In genomic region chr2:6532341-6532740, GRCm38 (mm10) we compare ENCODE assay signal across 18 mouse cellular contexts.
DNase-seq lines count a peak whose midpoint lies in the region; ATAC-seq lines count a peak whose summit lies in the region.
"Had no signal": no experiment of that assay in that cellular context is flagged by ENCODE, and none has a peak within 500 bp of the region (broad histone marks: within the 10 kb centered on the region; RNA-seq: fewer than 3 reads in every experiment).

No protein-coding gene starts in this region.

- H3K4me1 ChIP-seq in intestine, embryonic 14.5 days (replicated peaks; ENCODE audit: control insufficient read depth, insufficient read depth, low read length): no peaks in the 10 kb centered on the region
- H3K4me1 ChIP-seq in intestine, embryonic 16.5 days (ENCODE audit: control insufficient read depth, insufficient read depth, low read length): no peaks in the 10 kb centered on the region
- H3K4me1 ChIP-seq: embryonic facial prominence, embryonic 10.5 days; embryonic facial prominence, embryonic 12.5 days; forebrain, embryonic 15.5 days had no signal

- no peak overlapping the region for H3K4me3 ChIP-seq in intestine, embryonic 14.5 days (ENCODE audit: low read depth, low read length)
- H3K4me3 ChIP-seq in intestine, embryonic 16.5 days (ENCODE audit: low read length): no peak overlapping the region
- H3K4me3 ChIP-seq: embryonic facial prominence, embryonic 10.5 days; embryonic facial prominence, embryonic 12.5 days; forebrain, embryonic 13.5 days; forebrain, embryonic 15.5 days had no signal

- H3K9me3 ChIP-seq in intestine, embryonic 14.5 days (ENCODE audit: control insufficient read depth, low read length): no peaks in the 10 kb centered on the region
- no peaks in the 10 kb centered on the region for H3K9me3 ChIP-seq in intestine, embryonic 16.5 days (ENCODE audit: control insufficient read depth, low read length)
- H3K9me3 ChIP-seq: embryonic facial prominence, embryonic 10.5 days; embryonic facial prominence, embryonic 12.5 days; forebrain, embryonic 13.5 days; forebrain, embryonic 15.5 days had no signal

- H3K27ac ChIP-seq in intestine, embryonic 14.5 days (ENCODE audit: low read depth): no peak overlapping the region
- H3K27ac ChIP-seq in intestine, embryonic 16.5 days (ENCODE audit: low read length): no peak overlapping the region
- H3K27ac ChIP-seq: embryonic facial prominence, embryonic 10.5 days; embryonic facial prominence, embryonic 12.5 days; forebrain, embryonic 13.5 days; forebrain, embryonic 15.5 days had no signal

- no peak overlapping the region for H3K9ac ChIP-seq in intestine, embryonic 14.5 days (ENCODE audit: low read length)
- no peak overlapping the region for H3K9ac ChIP-seq in intestine, embryonic 16.5 days (ENCODE audit: low read depth, low read length)
- H3K9ac ChIP-seq: embryonic facial prominence, embryonic 12.5 days; forebrain, embryonic 13.5 days; forebrain, embryonic 15.5 days; forebrain, postnatal 0 days had no signal

- no peak for ATAC-seq in intestine, embryonic 14.5 days (replicated peaks; ENCODE audit: low FRiP score, low TSS enrichment, low read depth)
- no peak for ATAC-seq in intestine, embryonic 16.5 days
- ATAC-seq: forebrain, embryonic 13.5 days; forebrain, embryonic 15.5 days; forebrain, postnatal 0 days had no signal

- 85% methylated on average over 4 of the region's 4 CpGs for WGBS in intestine, embryonic 14.5 days
- WGBS in intestine, embryonic 16.5 days: 66% methylated on average over 4 of the region's 4 CpGs

- no peaks in the 10 kb centered on the region for H3K36me3 ChIP-seq in intestine, embryonic 14.5 days (ENCODE audit: control insufficient read depth, insufficient read depth, low read length)
- H3K36me3 ChIP-seq in intestine, embryonic 16.5 days (ENCODE audit: control insufficient read depth, insufficient read depth, low read length): no peaks in the 10 kb centered on the region
- H3K36me3 ChIP-seq: embryonic facial prominence, embryonic 10.5 days; embryonic facial prominence, embryonic 12.5 days; forebrain, embryonic 15.5 days had no signal

- no peaks in the 10 kb centered on the region for H3K27me3 ChIP-seq in intestine, embryonic 14.5 days (replicated peaks; ENCODE audit: control insufficient read depth, insufficient read depth, low read length)
- H3K27me3 ChIP-seq in intestine, embryonic 16.5 days (replicated peaks; ENCODE audit: control insufficient read depth, insufficient read depth, low read length): no peaks in the 10 kb centered on the region
- H3K27me3 ChIP-seq: embryonic facial prominence, embryonic 12.5 days; forebrain, embryonic 13.5 days; forebrain, embryonic 15.5 days had no signal

- no peak overlapping the region for H3K4me2 ChIP-seq in intestine, embryonic 14.5 days (ENCODE audit: low read length)
- H3K4me2 ChIP-seq in intestine, embryonic 16.5 days (ENCODE audit: low read depth, low read length): no peak overlapping the region
- H3K4me2 ChIP-seq: embryonic facial prominence, embryonic 12.5 days; forebrain, embryonic 13.5 days; forebrain, embryonic 15.5 days had no signal

- peak; percentile 16 for DNase-seq in intestine, embryonic 14.5 days (ENCODE audit: low spot score)
- DNase-seq in right cerebral cortex, postnatal 10 days (ENCODE audit: low spot score in 2 of 2): peak; percentile 34 to 64
- no peak for DNase-seq in right cerebral cortex, postnatal 25 days
- no peak for DNase-seq in cerebellum, postnatal 10 days
- DNase-seq: adrenal gland, adult 2 months; adrenal gland, postnatal 10 days; adrenal gland, postnatal 25 days; cerebellum, adult 11 months; cerebellum, adult 18-20 months; cerebellum, adult 8-10 months; cerebellum, adult 9-11 months; cerebellum, postnatal 25 days had no signal

Comparison
In these comparisons a context has a peak if more than half of its experiments do, and no peak if none do; other contexts are left out.
1. DNase-seq: peak in intestine, embryonic 14.5 days (single experiment) and right cerebral cortex, postnatal 10 days (2 of 2); none in right cerebral cortex, postnatal 25 days (single experiment) and cerebellum, postnatal 10 days (0 of 2).